Mouse (Mus musculus) adrenal gland, adult 8-10 months (tissue): ENCODE results near the gene Pnpla2. TPM values are rescaled to one million over a fixed set of nuclear protein-coding genes. Genes with fewer than 3 reads are reported as not detected.
A peak's percentile ranks its signal among the peaks of the same experiment; 100 is the strongest.

ENCODE experiments used
- DNase-seq: peaks from one replicate; pipeline ENCODE4 v3.0.0; 2022
- total RNA-seq, 4 experiments: library from RNA; stranded (reverse); gene quantifications; 2 replicates each; pipeline ENCODE4 v1.2.4; 2022

Pnpla2 gene
- total RNA-seq, 4 experiments from 2014 or later: 256 to 532 (median 452) TPM

GRCm38 (mm10) chr7:141468522-141469211 is 13.7 kb downstream of the Pnpla2 start:
- DNase-seq: peak; percentile 85

GRCm38 (mm10) chr7:141469352-141469751 is 14.4 kb downstream of the Pnpla2 start:
- DNase-seq: peak; percentile 31

GRCm38 (mm10) chr7:141469901-141470636 is 15.1 kb downstream of the Pnpla2 start:
- peak; percentile 33 for DNase-seq

- DNase-seq: no peak
Measured at GRCm38 (mm10) chr7:141470637-141470944, 15.6 kb downstream of the Pnpla2 start.

- no peak for DNase-seq
Measured at GRCm38 (mm10) chr7:141471236-141471635, 16.2 kb downstream of the Pnpla2 start.

- peak; percentile 56 for DNase-seq
Measured at GRCm38 (mm10) chr7:141472226-141472625, 17.2 kb downstream of the Pnpla2 start.

GRCm38 (mm10) chr7:141472763-141473162 is 17.8 kb downstream of the Pnpla2 start:
- peak; percentile 26 for DNase-seq

- DNase-seq: no peak
Measured at GRCm38 (mm10) chr7:141474160-141474559, 19.2 kb downstream of the Pnpla2 start.

GRCm38 (mm10) chr7:141475011-141475804 is 20.2 kb downstream of the Pnpla2 start, which contains the start of the genes Polr2l and Tspan4:
Gene Polr2l (minus strand): TSS chr7:141475132.
Gene Tspan4 (plus strand): TSS chr7:141475240.
- peak; percentile 78 for DNase-seq

GRCm38 (mm10) chr7:141475805-141476158 is 20.8 kb downstream of the Pnpla2 start:
- no peak for DNase-seq

- peak; percentile 94 for DNase-seq
Measured at GRCm38 (mm10) chr7:141476226-141476980, 21.4 kb downstream of the Pnpla2 start.

- no peak for DNase-seq
Measured at GRCm38 (mm10) chr7:141476981-141477370, 22.0 kb downstream of the Pnpla2 start.

- DNase-seq: no peak
Measured at GRCm38 (mm10) chr7:141477578-141478269, 22.7 kb downstream of the Pnpla2 start.

- peak; percentile 59 for DNase-seq
Measured at GRCm38 (mm10) chr7:141478270-141478748, 23.3 kb downstream of the Pnpla2 start.

- peak; percentile 51 for DNase-seq
Measured at GRCm38 (mm10) chr7:141480842-141481497, 26.0 kb downstream of the Pnpla2 start.

- DNase-seq: peak; percentile 50
Measured at GRCm38 (mm10) chr7:141481498-141482401, 26.8 kb downstream of the Pnpla2 start.

GRCm38 (mm10) chr7:141482531-141483024 is 27.6 kb downstream of the Pnpla2 start:
- no peak for DNase-seq

GRCm38 (mm10) chr7:141483114-141483653 is 28.2 kb downstream of the Pnpla2 start:
- no peak for DNase-seq
